Mouse (Mus musculus): Measurements from ENCODE around the gene Fyb2. TPM values are rescaled to one million over a fixed set of nuclear protein-coding genes. Genes with fewer than 3 reads are reported as not detected.

The Fyb2 gene
- total RNA-seq (2021): not detected
- long read RNA-seq, experiment 1: 0 reads
- long read RNA-seq, experiment 2: 0 reads

DNA sequence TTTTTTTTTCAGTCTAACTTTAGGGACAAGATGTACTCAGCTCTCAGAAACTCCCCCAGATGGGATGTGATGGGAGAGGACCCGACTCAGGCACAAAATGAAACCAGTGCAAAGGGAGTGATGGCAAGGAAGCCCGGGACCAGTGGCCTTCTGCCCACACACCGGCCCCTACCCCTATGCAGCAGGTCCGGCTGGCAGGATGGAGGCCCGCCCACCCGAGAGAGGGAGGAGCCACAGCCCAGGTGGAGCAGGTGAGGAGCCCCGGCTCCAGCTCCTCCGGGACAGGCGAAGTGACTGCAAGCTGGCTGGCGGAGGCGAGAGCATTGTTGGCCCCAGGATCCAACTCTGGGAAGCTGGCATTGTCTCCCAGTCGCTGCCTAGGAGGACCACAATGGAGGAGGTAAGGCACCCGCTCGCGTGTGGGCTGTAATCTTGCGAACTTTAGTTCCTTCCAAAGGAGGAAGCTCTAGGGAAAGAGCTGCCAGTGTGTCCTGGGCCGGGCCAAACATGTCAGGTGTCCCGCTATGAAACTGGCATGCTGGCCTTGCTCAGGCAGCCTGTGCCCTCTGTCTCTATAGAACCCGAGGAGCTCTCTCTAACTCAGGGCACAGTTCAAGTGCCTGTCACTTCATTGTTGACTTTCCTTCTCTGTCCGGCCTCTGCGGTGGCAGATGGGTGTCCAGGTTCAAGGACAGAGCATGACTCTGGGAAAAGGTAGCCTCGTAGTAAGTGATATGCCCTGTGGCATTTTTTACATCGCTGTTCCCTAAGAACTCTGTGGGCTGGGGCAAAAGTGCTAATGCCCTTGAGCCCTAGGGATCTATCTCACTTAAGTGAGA lies at the start of gene Fyb2:
Gene Fyb2, plus strand, starts transcription at position 166 of the 839 bp plus-strand sequence.
- intact Hi-C loops (cut with DNase I): loop anchor here (5.0 kb wide), 2 partner anchors 209 to 1314 kb away; no protein-coding TSS in a partner anchor
- DNase-seq: no peak

DNA sequence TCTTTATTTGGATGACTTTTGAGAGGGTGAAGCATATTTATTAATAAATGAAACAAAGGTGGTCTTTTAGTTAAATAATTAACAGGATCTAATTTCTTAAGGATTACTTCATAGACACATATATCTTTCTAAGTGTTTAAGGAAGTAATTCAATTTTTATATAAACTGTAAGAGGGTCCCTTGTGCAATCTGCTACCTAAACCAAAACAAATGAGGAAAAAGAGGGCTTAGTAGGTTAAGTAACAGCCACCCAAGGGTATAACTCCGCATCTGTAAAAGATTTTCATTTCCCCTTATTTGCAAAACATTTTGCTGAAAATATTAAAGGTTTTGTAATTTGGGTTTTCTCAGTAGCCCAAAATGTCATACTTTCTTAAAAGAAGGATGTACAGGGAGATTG lies 48.9 kb upstream of the Fyb2 start:
- intact Hi-C loops (cut with DNase I): no loop called here

DNA sequence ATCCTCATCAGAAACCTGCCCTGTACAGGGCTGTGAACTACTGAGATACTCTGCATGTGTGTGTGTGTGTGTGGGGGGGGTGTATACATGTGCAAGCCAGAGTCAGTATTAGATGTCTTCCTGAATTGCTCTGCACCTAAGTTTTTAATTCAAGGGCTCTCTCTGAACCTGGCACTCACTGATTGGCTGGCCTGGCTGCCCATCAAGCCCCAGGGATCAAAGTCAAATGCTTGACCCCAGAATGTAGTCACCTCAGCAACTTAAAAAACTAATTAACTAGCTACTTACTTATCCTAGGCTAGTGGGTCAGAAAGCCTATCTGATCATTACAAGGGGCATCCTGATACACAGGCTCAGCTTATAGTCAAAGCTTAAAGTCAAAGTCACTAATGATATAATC lies 43.7 kb upstream of the Fyb2 start:
- intact Hi-C loops (cut with DNase I): no loop called here
- DNase-seq: no peak

More for the DNA sequence above, 48.9 kb upstream of the Fyb2 start:
- DNase-seq: no peak

DNA sequence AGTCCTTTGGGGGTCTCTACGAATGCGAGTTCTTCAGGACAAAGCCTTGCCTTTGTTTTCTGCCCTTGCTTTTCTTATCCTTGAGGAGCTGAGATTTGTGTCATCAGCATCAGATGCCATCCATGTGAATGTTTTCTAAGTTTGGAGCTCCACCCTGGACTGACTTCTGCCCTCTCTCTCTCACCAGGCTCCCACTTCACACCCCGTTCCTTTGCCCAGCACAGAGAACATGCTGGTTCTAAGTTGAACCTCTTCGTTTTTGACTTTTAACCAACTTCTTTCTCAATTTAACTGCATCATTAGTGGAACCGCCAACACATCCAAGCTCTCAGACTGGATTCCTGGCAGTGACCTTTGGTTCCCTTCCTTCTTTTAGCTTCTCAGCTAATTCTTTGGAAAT lies 43.1 kb upstream of the Fyb2 start:
- no peak for DNase-seq
- intact Hi-C loops (cut with DNase I): no loop called here

DNA sequence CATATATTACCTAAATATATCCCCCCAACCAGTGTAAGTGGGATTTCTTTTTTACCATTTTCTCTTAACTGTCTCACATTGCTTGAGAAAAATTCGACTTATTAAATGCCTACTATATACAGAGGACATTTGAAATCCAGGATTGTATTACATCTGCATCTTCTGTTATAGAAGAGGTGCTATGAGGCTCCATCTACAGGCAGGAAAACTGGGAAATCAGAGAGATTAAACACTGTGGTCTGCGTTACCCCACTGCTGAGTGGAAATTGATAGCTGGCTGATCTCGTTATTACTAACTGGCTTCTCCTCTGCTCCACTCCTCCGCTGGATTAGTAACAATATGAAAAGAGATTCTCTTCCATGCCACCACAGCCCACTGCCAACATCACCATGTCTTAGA lies 37.4 kb upstream of the Fyb2 start:
- no peak for DNase-seq
- intact Hi-C loops (cut with DNase I): no loop called here

DNA sequence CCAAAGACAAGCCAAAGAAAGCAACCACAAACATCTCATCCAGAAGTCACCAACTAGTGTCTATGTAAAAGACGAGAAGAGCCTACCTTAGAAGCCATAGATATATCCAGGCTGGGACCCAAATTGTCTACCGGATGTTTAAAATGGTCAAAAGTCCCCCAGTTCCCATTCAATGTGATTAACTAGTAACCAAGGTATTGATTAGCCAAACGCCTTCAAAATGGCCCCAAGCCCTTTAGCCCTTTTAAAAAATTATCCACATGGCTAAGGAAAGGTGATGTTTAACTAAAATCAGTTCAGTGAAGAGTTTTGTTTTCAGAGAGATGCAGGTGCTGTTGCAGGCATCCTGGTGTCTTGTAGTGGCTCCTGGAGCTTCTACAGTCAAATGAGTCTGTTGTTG lies 36.9 kb upstream of the Fyb2 start, which contains the start of gene C8a:
Gene C8a, minus strand, starts transcription at position 76 of the 400 bp plus-strand sequence.
- intact Hi-C loops (cut with DNase I): no loop called here
- no peak for DNase-seq

DNA sequence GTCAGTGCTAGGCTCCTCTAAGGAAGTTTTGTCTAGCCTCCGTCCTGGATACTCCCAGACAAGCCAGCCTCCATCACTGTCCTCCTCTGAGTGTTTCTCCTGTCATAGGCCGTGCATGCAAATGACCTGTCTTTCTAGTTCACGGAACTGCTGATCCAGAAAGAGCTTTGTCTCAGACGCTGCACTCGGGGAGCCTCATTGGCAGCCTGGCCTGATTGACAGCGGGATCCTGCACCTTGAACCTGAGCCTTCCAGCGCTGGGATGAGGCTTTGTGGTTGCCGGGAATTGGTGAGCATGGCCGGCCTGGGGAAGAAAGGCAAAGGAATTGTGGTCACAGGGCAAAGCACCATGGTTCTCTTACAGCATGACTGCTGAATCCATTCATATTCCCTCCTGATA lies 25.8 kb upstream of the Fyb2 start:
- intact Hi-C loops (cut with DNase I): no loop called here
- no peak for DNase-seq

DNA sequence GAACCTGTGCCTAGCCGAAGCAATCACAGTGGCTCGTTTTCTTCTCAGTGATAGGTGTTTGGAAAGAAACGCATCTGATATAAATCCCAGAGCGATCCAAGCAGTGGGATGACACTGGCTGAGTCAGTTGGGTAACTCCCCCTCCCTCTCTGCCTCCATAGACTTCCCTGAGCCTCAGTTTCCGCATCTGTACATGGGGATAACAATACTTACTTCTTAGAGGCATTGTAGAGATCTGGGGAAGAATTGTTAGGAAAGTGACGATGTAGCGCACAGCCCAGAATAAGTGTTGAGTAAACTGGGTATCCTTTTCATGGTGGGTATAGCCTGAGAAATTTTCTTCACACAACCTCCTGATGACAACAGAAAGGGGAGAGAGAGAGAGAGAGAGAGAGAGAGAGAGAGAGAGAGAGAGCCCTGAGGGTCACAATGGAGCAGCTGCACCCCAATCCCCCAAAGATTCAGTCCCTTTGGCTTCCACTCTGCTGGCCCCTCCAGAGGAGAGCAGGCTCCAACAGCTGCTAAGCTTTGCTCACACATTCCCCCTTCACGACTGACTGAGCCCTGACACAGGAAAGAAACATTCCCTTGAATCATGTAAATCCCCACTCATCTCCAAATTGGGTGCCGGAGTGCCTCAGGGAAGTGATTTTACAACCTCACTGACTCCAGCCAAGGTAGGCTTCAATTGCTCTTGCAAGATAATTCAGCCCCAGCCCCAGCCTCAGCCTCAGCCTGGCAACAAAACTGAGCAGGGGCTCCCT lies 24.6 kb upstream of the Fyb2 start:
- DNase-seq: no peak
- intact Hi-C loops (cut with DNase I): no loop called here

DNA sequence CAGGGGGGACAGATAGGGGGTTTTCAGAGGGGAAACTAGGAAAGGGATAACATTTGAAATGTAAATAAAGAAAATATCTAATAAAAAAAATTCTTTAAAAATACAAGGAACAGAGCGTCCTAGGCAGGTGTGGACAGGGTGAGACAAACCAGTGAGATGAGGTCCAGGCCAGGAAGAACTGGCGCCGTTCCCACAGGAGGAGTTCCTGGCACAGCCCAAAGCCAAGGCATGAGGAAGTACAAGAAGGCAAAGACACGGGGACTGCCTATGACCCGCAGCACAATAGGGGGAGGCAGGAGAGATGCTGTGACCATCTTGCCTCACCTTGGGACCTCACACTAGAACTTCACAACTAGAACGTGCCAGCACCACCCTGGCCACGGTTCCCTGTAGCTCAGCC lies 21.5 kb upstream of the Fyb2 start:
- peak; percentile 40 to 45 for DNase-seq
- intact Hi-C loops (cut with DNase I): loop anchor here (10.0 kb wide), 1 partner anchor 687 kb away; no protein-coding TSS in a partner anchor

DNA sequence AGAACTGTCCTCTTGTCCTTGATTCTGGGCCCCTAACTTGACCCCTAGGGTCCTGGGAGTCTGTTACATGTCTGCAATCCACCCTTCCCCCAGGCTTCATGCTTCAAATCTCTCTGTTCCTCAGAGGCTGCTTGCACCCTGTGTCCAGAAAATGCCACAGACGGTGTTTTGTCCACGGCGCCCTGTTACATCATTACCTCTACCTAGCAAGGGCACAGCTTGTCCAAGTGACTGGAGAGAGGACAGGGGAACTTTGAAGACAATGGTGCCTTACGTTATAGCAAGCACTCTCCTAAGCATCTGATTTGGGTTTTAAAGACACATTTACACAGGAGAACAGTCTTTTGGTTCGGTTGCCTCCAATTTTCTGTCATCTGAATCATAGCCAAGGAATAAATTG lies 19.7 kb upstream of the Fyb2 start:
- intact Hi-C loops (cut with DNase I): loop anchor here (10.0 kb wide), 1 partner anchor 689 kb away; no protein-coding TSS in a partner anchor
- DNase-seq: no peak

DNA sequence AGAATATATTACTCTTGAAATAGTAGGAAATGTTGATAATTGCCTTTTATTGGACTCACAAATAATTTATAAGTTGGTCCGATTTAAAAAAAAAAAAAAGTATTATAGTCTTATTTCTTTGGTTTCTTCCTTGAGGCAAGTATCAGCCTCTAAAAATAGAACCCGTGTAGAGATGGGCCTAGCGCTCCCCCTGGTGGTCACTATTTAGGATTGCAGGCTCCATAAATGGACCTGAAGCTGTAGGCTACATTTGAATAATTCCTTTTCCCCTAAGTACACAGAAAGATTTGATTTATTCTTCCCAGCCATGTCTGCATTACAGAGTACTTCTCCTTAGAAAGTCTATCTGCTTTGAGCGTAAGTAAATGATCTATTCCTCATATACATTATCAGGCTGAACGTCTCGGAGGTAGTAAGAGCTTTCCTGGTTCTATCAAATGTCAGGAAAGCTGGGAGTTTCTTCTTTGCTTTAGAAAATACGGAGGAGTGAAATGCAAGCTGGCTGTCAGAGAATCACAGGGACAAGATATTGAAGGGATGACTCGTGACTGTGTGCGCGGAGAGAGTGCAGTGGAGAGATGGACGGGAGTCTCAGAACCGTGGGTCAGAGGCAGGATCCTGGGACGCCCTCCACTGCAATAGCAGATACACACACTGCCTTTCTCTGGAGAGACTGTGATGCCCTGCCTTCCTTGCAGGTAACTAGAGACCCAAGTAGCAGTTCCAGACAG lies 19.1 kb upstream of the Fyb2 start:
- intact Hi-C loops (cut with DNase I): loop anchor here (1.0 to 10.0 kb wide), 3 partner anchors 229 to 689 kb away; no protein-coding TSS in a partner anchor
- peak; percentile 47 to 61 for DNase-seq

DNA sequence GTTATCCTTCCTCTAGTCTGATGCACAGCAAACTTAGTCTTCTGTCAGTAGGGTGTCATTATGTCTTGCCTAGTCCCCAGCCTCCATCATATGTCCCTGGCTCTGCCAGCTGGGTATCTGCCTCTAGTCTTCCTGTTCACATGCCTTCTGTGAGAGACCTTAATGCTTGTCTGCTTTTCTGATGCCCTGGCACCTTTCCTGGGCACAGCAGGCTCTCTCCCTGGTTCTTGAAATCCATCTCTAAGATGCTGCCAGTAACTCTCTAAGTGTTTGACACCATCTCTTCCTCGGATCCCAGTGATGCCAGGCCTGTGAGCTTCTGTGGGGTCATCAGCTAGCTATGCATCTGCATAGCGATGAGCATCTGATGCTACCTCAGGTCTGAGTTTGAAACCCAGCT lies 10.4 kb upstream of the Fyb2 start:
- intact Hi-C loops (cut with DNase I): no loop called here
- DNase-seq: no peak

DNA sequence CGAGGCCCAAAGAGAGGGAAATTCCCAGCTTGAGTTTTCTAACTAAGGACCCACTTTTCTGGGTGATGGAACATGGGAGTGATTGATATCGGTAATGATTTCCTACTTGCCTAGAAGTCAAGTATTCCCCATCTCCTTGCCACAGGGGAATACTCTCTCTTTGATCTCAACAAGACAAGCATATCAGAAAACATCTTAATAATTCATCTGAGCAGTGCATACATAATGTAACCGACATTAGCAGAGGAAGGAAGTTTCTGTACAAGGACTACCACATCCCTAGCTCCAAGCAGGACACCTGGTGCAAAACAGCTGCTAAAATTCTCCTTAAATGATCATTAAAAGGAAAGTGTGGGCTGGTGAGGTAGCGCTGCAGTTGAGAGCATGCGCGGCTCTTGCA lies 8.2 kb upstream of the Fyb2 start:
- intact Hi-C loops (cut with DNase I): no loop called here
- DNase-seq: no peak

DNA sequence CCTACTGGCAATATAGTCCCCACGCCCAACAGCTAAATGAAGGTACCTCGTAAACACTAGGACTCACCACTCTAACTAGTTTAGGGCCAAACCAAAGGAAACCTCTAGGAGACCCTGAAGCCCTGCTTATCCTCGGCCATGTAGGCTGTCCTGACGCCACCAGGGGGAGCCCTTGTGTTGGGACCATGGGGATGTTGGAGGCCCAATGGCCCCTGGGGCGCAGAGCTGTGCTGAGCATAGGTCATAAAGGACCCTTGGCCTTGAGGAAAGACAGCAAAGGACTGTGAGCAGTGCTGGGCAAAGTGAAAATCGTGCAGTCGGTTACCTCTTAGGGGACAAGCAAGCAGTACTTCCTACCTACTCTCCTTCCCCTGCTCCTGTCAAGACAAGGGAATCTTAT lies 1.6 kb upstream of the Fyb2 start:
- DNase-seq: peak; percentile 74 to 84
- intact Hi-C loops (cut with DNase I): loop anchor here (5.0 kb wide), 2 partner anchors 211 to 1316 kb away; no protein-coding TSS in a partner anchor

DNA sequence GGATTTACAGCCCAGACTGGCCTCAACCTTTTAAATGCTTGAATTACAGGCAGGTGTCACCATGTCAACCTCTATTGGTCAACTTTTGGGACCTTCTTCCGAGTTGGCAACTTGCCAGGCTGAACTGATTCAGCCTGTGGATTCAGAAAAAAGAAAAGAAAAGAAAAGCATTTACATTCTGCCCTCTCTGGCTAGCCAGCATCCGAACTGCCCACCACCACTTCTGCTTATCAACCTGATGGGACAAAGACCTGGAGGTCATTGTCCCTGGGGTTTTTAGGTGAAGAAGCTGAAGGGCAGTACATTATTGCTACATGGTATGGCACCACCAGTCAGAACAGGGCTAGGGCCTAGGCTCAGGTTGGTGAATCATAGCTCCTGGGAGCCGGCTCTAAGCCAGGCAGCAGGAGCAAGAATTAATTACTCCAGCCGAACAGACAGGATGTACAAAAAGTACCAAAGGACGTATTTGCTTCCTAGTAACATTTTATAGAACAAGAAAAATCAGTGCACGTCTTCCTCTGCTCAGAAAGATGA lies 1.5 kb downstream of the Fyb2 start:
- intact Hi-C loops (cut with DNase I): loop anchor here (5.0 kb wide), 2 partner anchors 208 to 1313 kb away; no protein-coding TSS in a partner anchor
- DNase-seq: no peak

DNA sequence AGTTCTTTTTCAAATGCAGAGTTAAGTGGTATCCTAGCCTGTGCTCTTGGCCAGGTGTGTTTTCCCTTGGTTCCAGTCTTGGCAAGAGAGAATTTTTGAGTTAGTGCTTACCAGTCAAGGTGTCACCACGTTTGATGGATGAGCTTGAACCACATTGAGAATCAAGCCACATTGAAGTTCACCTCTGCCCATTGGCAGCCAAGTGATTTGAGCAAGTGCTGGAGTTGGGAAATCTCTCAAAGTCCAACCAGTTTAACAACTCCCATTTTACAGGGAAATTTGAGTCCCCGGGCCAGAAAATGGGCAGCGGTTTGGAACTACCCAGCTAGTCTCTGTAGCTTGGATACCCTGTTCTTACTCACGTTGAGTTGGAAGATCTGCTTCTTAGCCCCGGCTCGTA lies 4.8 kb downstream of the Fyb2 start:
- intact Hi-C loops (cut with DNase I): no loop called here

DNA sequence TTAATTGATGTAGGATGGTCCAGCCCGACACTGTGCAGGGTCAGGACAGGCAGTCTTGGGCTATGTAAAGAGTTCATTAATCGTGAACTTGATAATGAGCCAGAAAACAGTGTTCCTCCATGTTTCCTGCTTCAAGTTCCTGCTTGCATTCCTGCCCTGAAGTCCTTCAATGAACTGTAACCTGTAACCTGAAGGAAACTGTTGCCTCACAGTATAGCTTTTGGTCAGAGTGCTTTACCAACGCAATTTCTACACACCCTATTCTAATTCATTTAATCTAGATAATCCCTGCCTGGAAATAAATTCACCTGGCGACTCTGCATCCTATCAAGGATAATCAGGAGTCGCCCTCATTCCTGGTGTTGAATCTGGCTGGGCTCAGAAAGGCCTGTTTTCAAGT lies 12.1 kb downstream of the Fyb2 start:
- DNase-seq: no peak
- intact Hi-C loops (cut with DNase I): no loop called here

More for the DNA sequence above, 4.8 kb downstream of the Fyb2 start:
- DNase-seq: no peak

DNA sequence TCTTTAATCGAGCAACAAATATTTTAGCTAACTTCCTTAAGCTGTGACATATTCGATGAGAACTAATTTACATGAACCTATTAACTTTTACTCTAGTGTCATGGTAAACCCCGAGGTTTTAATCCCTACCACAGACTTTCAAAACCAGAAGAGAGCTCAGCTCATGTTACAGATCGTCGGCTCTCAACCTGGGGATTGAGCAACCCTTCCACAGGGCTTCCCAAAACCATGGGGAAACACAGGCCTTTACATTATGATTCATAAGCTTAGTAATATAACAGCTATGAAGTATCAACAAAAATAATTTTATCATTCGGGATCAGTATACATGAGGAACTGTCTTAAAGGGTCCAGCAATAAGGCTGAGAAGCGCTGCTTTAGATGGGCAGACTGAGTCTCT lies 15.9 kb downstream of the Fyb2 start:
- intact Hi-C loops (cut with DNase I): no loop called here
- DNase-seq: no peak

DNA sequence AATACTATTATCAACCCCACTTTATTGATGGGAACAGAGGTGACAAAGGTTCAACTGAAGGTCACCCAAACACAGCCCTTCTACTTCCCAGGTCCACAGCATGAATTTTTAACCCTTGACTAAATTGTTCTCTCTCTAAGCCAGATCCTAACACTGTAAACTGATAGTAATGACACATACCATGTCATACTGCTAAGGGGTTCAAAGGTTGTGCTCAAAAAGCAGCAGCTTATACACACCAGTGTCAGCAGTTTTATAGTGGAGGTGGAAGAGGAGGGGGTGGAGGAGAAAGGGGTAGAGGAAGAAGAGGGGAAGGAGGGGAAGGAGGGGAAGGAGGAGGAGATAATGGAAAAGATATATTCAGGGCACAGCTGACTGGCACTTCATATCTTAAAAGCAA lies 20.4 kb downstream of the Fyb2 start:
- intact Hi-C loops (cut with DNase I): no loop called here
- DNase-seq: no peak

DNA sequence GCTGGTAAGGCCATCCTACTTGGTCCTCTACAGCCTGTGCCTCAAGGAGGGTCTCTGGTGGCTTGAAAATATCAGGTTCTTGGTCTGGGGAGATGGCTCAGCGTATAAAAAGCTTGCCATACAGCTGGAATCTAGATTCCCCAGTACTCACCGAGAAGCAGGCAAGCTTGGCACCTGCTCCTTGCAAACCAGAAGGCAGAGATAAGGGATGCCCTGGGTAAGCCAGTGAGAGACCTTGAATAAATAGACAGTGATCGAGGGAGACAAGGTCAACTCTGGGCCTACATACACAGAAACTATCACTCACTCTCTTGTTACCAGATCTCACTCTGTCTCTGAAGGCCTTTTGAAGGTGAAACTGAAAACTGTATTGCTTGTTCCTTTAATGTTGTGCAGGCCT lies 21.7 kb downstream of the Fyb2 start:
- no peak for DNase-seq
- intact Hi-C loops (cut with DNase I): no loop called here

Measured in heart, postnatal 14 days (tissue).